Mouse (Mus musculus) ES-CJ7 (cell line): ENCODE results near the gene Tbl1x.
A peak's percentile ranks its signal among the peaks of the same experiment; 100 is the strongest.

Source experiments
- DNase-seq: peaks from one replicate; pipeline ENCODE4 v3.0.0; 2011; ENCODE audit warnings: low read depth, low spot score

The Tbl1x gene

GRCm38 (mm10) chrX:77607488-77607887, 96.7 kb downstream of the Tbl1x start:
- DNase-seq: no peak

- DNase-seq: peak; percentile 76
Measured at GRCm38 (mm10) chrX:77608947-77609703, 98.3 kb downstream of the Tbl1x start.

- no peak for DNase-seq
Measured at GRCm38 (mm10) chrX:77611938-77612337, 101.1 kb downstream of the Tbl1x start.

- no peak for DNase-seq
Measured at GRCm38 (mm10) chrX:77613041-77613440, 102.2 kb downstream of the Tbl1x start.

- DNase-seq: no peak
Measured at GRCm38 (mm10) chrX:77615735-77616293, 105.0 kb downstream of the Tbl1x start.

GRCm38 (mm10) chrX:77617368-77618144, 106.7 kb downstream of the Tbl1x start:
- DNase-seq: no peak

GRCm38 (mm10) chrX:77630439-77630838, 119.6 kb downstream of the Tbl1x start:
- no peak for DNase-seq

- no peak for DNase-seq
Measured at GRCm38 (mm10) chrX:77636499-77636898, 125.7 kb downstream of the Tbl1x start.

- DNase-seq: peak; percentile 19
Measured at GRCm38 (mm10) chrX:77638076-77638475, 127.3 kb downstream of the Tbl1x start.

GRCm38 (mm10) chrX:77640301-77640700, 129.5 kb downstream of the Tbl1x start:
- DNase-seq: no peak

GRCm38 (mm10) chrX:77646164-77646563, 135.4 kb downstream of the Tbl1x start:
- DNase-seq: no peak

- DNase-seq: no peak
Measured at GRCm38 (mm10) chrX:77650246-77650645, 139.4 kb downstream of the Tbl1x start.

GRCm38 (mm10) chrX:77662030-77662429, 151.2 kb downstream of the Tbl1x start:
- DNase-seq: no peak

- no peak for DNase-seq
Measured at GRCm38 (mm10) chrX:77663276-77663675, 152.5 kb downstream of the Tbl1x start.

- DNase-seq: no peak
Measured at GRCm38 (mm10) chrX:77665030-77665429, 154.2 kb downstream of the Tbl1x start.

- peak; percentile 10 for DNase-seq
Measured at GRCm38 (mm10) chrX:77666911-77667310, 156.1 kb downstream of the Tbl1x start.

GRCm38 (mm10) chrX:77667441-77667840, 156.6 kb downstream of the Tbl1x start:
- peak; percentile 85 for DNase-seq

- DNase-seq: no peak
Measured at GRCm38 (mm10) chrX:77669779-77670550, 159.2 kb downstream of the Tbl1x start.
